Mouse (Mus musculus) cerebellum, adult 11 months (tissue): ENCODE data around the gene Gm27027.
A peak's percentile ranks its signal among the peaks of the same experiment; 100 is the strongest.

Experiments used
- DNase-seq: peaks from one replicate; pipeline ENCODE4 v3.0.0; 2022

Gene Gm27027

GRCm38 (mm10) chr2:93976436-93977252, 19.5 kb downstream of the Gm27027 start:
- no peak for DNase-seq

GRCm38 (mm10) chr2:93975526-93976435, 20.4 kb downstream of the Gm27027 start:
- DNase-seq: no peak

DNA sequence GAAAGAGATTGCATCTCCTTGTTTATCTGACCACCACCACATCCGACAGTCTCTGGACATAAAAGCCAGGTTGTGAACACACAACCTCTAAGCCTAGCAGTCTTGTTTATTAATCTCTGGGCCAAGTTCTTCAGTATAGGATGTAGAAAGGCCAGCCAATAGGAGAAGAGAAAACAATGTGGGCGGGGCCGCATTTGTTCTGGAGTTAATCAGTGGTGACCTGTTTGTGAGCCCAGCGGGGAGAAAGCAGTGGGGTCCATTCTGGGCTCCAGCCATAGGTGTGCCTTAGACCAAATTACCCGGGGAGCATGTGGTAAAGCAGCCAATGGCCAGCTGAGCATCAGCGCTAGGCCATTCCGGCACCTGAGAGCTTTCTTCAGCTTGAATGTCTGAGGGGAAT, 21.1 kb downstream of the Gm27027 start:
- DNase-seq: no peak

DNA sequence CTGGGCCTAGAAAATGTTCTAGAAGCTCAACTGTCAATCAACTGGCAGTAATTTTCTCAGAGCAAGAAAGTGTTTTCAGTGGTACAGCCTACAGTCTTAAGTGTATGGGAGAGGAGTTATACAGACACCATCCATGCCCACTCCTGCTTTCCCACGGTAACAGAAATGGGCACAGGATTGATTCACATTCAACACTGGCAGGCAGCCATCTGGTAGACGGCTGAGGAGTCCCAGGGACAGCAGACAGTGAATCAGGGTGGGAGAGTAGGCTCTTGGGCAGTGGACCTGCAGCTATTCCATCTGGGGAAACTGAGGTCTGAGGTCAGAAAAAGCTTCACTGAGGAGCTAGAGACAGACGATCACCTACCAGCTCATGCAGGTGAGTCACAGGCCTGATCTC, 24.5 kb downstream of the Gm27027 start:
- DNase-seq: no peak

DNA sequence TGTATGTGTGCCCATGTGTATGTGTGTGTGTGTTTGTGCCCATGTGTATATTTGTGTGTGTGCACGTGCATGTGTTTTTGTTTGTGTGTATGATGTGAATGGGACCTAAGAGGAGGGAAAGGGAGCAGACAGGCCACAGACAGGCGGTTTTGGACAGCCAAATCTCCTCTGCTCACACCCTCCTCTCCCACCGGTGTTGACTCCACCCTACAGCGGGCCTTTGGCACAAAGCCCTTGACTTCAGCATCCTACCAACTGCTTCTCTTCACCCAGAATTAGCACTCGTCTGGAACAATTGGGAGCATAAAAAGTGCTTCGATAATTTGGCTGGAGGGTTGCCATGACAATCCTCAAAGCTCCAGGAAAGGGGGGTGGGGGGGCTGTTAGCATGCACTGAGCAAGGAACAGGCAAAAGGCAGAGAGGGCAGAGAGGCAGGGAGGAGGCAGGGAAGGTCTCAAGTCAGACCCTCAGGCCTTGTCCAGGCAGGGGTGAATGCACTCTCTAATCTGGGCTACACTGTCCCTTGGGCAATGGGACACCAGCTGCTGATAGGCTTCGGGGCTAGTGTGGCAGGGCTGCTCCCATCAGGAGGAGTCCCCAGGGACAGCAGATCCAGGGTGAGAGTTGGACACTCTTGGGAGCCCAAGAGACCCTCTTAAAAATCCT, 31.5 kb downstream of the Gm27027 start:
- DNase-seq: no peak

GRCm38 (mm10) chr2:93963802-93964201, 32.4 kb downstream of the Gm27027 start:
- DNase-seq: no peak

DNA sequence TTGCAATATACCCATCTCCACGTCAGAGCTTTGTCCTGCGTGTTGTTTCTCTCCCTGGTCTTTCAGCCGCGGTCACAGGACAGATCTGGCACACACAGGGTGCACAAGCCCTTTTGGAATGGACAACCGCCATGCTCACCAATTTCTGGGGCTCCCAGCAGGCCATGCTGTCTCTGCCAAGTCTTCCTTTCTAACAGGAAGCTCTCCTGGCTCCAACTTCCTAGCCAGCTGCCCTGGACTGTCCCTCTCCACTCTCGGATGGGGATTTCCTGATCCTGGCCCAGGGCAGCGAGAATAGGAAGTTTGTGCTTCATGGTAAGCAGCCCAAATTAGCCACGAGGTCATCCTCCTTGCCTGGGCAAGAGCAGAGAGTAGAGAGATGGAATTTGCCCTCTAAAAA, 34.4 kb downstream of the Gm27027 start:
- peak; percentile 82 for DNase-seq

DNA sequence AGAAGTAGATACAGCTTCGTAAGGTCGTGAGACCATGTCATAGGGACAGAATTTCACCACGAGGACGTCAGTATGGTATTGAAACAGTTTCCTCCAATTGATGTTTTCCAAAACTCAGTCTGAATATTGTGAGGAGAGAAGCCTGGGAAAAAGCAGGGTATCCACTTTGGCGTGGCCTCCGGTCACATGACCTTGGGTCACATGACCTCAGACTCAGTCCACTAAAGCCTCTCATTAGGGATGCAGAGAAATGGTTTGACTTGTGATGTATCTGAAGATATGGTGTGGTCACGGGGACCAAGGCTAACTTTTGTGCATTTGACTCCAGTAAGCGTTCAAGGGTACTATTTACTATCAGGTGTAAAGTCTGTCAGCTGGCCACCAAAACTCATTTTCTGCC, 36.8 kb downstream of the Gm27027 start:
- DNase-seq: no peak

DNA sequence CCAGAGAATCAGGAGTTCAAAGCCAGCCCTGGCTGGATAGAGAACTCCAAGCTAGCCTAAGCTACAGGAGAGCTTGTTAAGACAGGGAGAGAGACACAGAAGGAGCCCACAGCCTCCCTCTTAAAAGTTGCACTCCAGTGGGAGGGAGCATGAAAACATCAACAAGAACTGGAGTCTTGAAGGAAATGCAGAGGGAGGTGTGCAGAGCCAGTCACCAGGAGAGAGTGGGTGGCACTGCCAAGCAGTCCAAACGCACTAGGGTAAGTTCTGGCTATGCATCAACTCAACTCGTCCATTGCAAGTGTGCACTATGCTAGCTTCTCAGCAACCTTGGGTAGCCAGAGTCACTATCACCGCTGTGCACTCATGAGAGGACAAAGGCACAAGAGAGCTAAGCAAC, 37.9 kb downstream of the Gm27027 start:
- DNase-seq: no peak

- DNase-seq: no peak
These were observed 38.4 kb downstream of the Gm27027 start for GRCm38 (mm10) chr2:93957785-93958175.

- DNase-seq: peak; percentile 62
These were observed 39.0 kb downstream of the Gm27027 start, which contains the start of gene Gm13889 for GRCm38 (mm10) chr2:93956908-93957784. Gene Gm13889, minus strand, starts transcription at chr2:93957201.

DNA sequence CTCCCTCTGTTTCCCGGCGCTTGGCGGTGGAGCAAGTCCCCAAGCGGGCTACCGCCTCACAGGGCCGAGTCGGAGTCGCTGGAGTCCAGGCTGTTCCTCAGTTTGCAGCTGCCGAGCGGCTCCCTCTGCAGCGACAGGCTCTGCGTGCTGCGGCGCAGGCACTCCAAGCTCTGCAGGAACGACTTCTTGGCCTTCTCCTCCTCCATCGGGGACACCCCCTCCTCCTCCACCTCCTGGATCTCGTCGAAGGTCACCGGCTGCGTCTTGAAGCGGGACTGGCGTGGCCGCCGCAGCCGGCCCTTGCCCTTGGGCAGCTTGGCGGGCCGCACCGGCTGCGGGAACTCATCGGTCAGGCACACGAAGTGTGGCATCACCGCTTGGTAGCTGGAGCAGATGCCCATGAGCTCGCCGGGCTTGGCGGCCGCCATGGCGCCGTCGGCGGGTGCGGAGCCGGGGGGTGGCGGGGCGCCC, 39.8 kb downstream of the Gm27027 start:
- DNase-seq: peak; percentile 59

GRCm38 (mm10) chr2:93955886-93956285, 40.3 kb downstream of the Gm27027 start:
- DNase-seq: no peak

- peak; percentile 47 for DNase-seq
These were observed 41.2 kb downstream of the Gm27027 start for GRCm38 (mm10) chr2:93954781-93955578.

- DNase-seq: no peak
These were observed 42.4 kb downstream of the Gm27027 start for GRCm38 (mm10) chr2:93953726-93954125.

GRCm38 (mm10) chr2:93946976-93947375, 49.2 kb downstream of the Gm27027 start:
- no peak for DNase-seq

DNA sequence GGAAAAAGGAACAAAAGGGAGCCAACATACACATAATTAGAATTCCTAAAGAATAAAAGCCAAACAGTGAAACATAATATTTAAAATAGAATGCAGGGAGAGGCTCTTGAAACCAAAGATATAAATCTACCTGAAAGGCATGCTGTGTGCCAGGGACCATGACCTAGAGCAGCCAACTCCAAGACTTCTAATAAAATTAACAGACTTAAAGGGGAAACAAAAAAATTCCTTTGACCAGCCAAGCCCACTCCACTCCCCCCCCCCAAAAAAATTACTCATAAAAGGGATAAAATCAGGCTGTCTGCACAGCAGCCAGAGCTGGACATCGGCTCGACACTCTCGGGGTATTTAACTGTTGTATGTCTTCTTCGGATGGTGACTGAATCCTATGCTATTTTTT, 51.3 kb downstream of the Gm27027 start:
- DNase-seq: no peak

DNA sequence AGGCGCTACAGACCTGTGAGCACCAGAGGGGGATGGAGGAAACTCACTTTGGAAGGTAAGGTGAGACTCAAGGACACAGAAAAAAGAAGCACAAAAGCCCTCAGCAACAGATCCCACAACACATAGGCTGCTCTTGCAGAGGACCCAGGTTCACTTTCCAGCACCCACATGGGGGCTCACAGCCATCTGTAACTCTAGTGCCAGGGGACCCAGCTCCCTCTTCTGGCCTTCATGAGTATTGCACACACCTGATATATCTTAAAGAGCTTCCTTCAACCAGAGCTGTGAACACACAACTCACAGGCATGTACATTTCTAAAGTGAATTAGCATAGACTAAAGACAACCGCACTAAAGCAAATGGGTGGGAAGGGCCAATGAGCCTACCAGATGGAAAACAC, 52.1 kb downstream of the Gm27027 start:
- DNase-seq: no peak

DNA sequence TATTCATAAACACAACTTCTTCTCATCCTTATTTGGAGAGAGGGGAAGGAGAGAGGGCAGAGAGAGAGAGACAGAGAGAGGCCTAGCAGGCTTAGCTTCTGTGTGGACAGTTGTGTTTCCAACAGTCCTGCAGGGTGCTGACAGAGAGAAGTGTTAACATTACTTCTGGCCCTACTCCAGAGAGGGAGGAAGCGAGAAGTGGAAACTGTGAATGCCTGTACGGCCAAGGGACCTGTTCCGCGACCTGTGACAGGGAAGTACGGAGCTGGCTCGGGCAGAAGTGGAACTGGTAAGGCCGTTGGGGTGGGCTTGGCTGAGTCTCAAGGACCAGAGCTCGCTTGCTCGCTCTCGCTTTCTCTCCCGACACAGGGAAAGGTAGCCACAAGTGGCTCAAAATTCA, 54.5 kb downstream of the Gm27027 start:
- no peak for DNase-seq

GRCm38 (mm10) chr2:93938534-93938933, 57.6 kb downstream of the Gm27027 start:
- DNase-seq: no peak

GRCm38 (mm10) chr2:93928866-93929265, 67.3 kb downstream of the Gm27027 start:
- no peak for DNase-seq
